Mouse (Mus musculus): ENCODE results near the gene Pmel. TPM values are rescaled to one million over a fixed set of nuclear protein-coding genes. Genes with fewer than 3 reads are reported as not detected.

Pmel gene
- polyA plus RNA-seq, 1 experiment from 2014 or later: 1.0 TPM

DNA sequence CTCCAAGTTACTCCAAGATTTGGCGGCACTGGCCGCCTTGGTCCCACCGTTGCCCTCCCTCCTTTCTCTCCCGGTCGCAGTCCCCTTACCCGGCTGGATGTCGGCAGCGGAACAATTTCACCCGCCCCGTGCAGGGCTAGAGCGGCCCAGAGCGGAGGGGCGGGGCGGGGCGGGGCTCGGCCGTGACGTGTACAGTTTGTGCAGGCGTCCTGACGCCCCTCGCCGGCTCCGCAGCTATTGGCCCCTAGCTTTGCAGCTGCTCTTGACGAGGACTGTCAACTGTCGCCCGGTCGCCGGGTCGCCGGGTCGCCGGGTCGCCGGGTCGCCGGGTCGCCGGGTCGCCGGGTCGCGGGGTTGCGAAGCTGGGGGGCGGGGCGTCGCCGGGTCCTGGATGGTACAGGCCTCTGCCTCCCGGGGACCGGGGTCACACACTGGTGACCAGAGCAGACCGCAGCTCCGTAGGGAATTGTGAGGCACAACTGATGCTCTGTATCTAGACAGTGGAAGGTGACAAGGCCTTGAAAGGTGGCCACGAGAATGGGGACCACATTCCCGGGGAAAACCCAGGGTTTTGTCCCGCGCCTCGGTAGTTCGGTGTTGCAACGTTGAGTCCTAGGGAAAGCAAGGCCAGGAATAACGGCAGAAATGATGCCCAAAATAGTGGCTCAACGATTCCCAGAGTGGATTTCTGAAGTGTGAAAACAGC is 30.1 kb upstream of the Pmel start, which contains the start of gene Suox:
Gene Suox, minus strand, starts transcription at position 311 of the 706 bp plus-strand sequence.
- peak within 1 kb of the TSS; percentile 78 for H3K4me2 ChIP-seq (replicated peaks)
- H3K27ac ChIP-seq: peak within 1 kb of the TSS; percentile 33
- WGBS: under 1% methylated on average over 60 of the region's 60 CpGs
- no peaks in the 10 kb centered on the region for H3K36me3 ChIP-seq
- H3K27me3 ChIP-seq (replicated peaks): no peaks in the 10 kb centered on the region
- peak within 1 kb of the TSS; percentile 61 for H3K4me3 ChIP-seq (replicated peaks)
- peak; percentile 90 for ATAC-seq
- peak within 1 kb of the TSS; percentile 57 for H3K9ac ChIP-seq
- peaks cover 9% of the 10 kb centered on the region for H3K4me1 ChIP-seq (replicated peaks)
- no peaks in the 10 kb centered on the region for H3K9me3 ChIP-seq

DNA sequence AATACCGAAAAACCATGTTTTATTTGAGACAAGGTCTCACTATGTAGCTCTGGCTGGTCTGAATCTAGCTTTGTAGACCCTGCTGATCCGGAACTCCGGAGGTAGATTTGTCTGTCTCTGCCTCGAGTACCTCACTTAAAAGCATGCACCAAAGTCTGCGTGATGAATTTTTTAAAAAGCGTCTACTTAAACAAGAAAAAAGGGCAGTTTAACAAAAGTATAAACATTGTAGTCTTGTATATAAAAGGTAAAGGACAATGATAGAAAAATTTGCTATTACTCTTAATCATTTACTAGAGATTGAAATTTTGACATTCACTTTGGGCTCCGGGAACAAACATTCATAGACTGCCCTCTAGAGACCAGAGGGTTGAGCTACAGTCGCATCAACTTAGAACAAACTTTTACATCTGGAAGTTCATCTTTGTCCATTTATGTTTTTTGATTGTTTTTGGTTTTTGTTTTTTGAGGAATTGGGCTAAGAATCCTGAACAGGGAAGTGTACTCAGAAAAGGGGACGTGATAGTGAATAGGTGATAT is 29.5 kb upstream of the Pmel start:
- Histone ChIP-seq H3K9ac (peak overlapping the region; percentile 57), H3K4me3 (replicated peaks) (peak overlapping the region; percentile 61), H3K36me3 (no peaks in the 10 kb centered on the region), H3K4me2 (replicated peaks) (peak overlapping the region; percentile 78), H3K27me3 (replicated peaks) (no peaks in the 10 kb centered on the region), H3K9me3 (no peaks in the 10 kb centered on the region), H3K4me1 (replicated peaks) (peaks cover 8% of the 10 kb centered on the region), H3K27ac (peak overlapping the region; percentile 33)
- ATAC-seq: no peak
- WGBS: 2% methylated on average over 9 of the region's 9 CpGs

DNA sequence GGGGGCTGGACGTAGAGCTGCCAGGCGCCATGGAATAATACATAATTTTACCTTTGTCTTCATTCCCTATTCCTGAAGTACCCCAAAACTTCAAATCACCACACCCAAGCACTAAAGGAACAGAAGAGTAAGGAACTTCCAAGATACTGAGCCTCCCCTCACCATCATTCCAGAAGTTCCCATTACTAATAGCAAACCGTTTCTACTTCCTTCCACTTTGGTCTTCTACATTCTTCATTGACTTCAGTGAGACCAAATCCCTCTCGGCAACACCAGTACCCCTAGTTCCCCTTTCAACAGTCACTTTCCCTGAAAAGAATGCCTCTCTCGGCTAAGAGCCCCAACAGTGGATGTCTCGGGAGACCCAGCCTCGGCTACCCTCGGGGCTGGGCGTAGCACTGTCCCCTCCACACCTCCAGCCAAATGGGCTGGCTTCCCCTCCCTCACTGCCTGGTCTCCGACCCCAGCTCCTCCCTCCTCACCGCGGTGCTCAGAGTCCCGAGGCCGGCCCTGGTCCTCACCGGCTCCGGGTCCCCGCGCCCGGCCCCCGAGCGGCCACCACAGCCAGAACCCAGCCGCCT is 8.5 kb upstream of the Pmel start:
- Histone ChIP-seq H3K4me1 (replicated peaks) (no peaks in the 10 kb centered on the region), H3K27ac (peak overlapping the region; percentile 98), H3K9ac (peak overlapping the region; percentile 94), H3K27me3 (replicated peaks) (no peaks in the 10 kb centered on the region), H3K9me3 (no peaks in the 10 kb centered on the region), H3K4me2 (replicated peaks) (peak overlapping the region; percentile 57), H3K36me3 (peaks cover 20% of the 10 kb centered on the region), H3K4me3 (replicated peaks) (peak overlapping the region; percentile 79)
- ATAC-seq: no peak
- WGBS: 2% methylated on average over 22 of the region's 22 CpGs

DNA sequence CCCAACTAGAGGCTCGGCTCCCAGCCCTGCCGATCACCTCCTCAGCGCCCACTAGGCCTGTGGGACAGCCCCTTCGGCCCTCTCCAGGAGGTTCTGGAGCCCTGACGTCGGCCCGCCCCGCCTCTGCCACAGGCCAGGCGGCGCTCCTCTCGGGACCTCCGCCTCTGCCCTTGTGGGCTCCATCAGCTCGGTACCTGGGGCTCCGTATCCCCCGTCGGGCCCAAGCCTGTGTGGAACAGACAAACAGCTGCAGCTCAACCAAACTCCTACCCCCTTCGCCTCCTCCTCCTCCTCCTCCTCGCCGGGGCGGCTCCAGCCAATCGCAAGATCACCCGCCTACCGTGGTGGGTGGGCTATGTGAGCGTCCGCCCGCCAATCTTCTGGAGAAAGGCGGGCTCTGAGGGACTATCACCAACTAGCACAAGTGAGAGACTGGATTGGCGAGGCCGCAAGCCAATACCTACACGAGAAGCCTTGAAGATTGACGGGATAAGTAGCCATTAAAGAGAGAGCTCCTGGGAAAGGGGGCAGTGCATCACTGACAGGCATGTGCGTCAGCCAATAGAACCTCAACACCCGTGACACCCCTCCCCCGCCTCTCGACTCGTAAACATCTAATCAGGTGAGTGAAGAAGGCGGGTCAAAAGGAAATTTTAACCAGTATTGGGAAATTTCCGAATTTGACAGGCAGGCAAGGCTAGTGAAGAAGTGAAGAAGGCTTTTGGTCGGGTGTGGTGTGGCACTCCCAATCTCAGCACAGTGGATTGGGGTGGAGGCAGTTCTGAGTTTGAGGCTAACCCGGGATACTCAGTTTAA is 7.8 kb upstream of the Pmel start, which contains the start of gene Rab5b:
Gene Rab5b, minus strand, starts transcription at position 273 of the 816 bp plus-strand sequence.
- Histone ChIP-seq H3K36me3 (peaks cover 26% of the 10 kb centered on the region), H3K4me2 (replicated peaks) (peak within 1 kb of the TSS; percentile 64), H3K27ac (peak within 1 kb of the TSS; percentile 98), H3K9me3 (no peaks in the 10 kb centered on the region), H3K4me3 (replicated peaks) (peak within 1 kb of the TSS; percentile 79), H3K27me3 (replicated peaks) (no peaks in the 10 kb centered on the region), H3K9ac (peak within 1 kb of the TSS; percentile 94), H3K4me1 (replicated peaks) (no peaks in the 10 kb centered on the region)
- peak; percentile 99 for ATAC-seq
- under 1% methylated on average over 40 of the region's 40 CpGs for WGBS

DNA sequence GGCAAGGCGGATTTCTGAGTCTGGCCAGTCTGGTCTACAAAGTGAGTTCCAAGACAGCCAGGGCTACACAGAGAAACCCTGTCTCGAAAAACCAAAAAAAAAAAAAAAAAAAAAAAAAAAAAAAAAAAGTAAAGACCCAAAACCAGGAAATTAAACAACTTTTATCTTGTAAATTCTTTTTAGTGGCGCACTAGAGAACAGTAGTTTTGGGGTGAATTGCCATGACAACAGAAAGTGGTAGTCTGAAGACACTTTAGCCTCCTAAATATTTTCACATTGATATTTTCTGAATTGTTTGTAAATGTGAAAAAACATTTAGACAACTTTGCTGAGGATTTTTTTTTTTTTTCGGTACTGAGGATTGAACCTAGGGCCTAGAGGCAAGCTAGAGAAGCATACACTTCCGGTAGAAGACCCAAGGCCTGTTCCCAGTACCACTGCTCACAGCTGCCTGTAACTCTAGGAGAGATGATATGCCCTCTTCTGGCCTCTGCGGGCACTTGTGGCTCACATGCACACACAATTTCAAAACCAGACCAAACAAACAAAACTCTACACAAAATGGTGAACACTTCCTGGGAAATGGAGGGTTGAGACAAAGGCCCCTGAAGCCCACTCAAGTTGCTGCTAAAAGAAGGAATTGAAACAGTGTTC is 6.8 kb upstream of the Pmel start:
- ATAC-seq: no peak
- H3K4me2 ChIP-seq (replicated peaks): peak overlapping the region; percentile 64; the same call in 1 of the 2 replicates
- WGBS: 80% methylated on average over 6 of the region's 6 CpGs
- peaks cover 33% of the 10 kb centered on the region for H3K36me3 ChIP-seq
- H3K4me1 ChIP-seq (replicated peaks): 0 out of 2 replicates have a peak, but pooled peaks cover 2% of the 10 kb centered on the region
- no peaks in the 10 kb centered on the region for H3K27me3 ChIP-seq (replicated peaks)
- no peak overlapping the region for H3K9ac ChIP-seq
- H3K4me3 ChIP-seq (replicated peaks): peak overlapping the region; percentile 33; the same call in 1 of the 2 replicates
- H3K27ac ChIP-seq: no peak overlapping the region
- H3K9me3 ChIP-seq: no peaks in the 10 kb centered on the region

DNA sequence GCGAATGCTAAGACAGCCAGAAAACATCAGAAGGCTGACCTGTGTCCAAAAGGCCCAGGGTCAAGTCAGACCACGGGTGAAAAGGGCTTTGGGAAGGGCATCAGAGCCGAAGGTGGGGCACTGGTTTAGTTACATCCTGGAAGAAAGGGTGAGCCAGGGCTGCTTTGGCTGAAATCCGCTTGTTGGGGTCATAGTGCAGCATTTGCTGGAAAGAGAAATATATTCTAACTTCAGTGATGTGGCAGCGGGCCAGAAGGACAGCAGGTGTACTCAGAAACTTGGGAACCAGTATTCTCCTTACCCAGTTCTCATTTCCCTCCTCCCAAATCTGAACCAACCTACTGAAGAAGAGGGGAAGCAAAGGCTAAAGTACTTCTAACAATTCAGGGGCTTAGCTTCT is 5.0 kb upstream of the Pmel start:
- Histone ChIP-seq H3K27me3 (replicated peaks) (no peaks in the 10 kb centered on the region), H3K9me3 (no peaks in the 10 kb centered on the region), H3K36me3 (peaks cover 39% of the 10 kb centered on the region), H3K4me2 (replicated peaks) (no peak overlapping the region), H3K27ac (no peak overlapping the region), H3K4me1 (replicated peaks) (peaks cover 16% of the 10 kb centered on the region), H3K4me3 (replicated peaks) (no peak overlapping the region), H3K9ac (no peak overlapping the region)
- 78% methylated on average over 5 of the region's 5 CpGs for WGBS
- no peak for ATAC-seq

DNA sequence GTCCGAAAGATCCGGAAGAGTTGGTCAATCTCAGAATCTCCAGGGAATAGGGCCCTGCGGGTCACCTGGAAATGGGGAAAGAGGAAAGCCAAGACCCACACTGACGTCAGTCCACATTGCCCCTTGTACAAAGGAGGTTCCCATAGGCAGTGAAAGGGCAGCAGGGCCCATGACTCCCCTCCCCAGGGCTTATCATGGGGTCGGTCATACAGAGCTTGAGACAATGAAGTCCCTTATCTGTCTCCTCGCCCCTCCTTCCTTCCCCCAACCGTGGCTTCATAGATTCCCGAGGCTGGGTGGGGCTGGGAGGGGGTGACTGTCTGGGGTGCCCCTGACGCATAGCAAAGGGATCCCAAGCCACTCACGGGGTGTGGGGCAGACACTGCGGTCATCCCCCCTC is 4.4 kb upstream of the Pmel start:
- Histone ChIP-seq H3K27ac (no peak overlapping the region), H3K4me3 (replicated peaks) (no peak overlapping the region), H3K4me1 (replicated peaks) (peaks cover 16% of the 10 kb centered on the region), H3K9ac (no peak overlapping the region), H3K4me2 (replicated peaks) (no peak overlapping the region), H3K9me3 (no peaks in the 10 kb centered on the region), H3K27me3 (replicated peaks) (no peaks in the 10 kb centered on the region), H3K36me3 (peaks cover 39% of the 10 kb centered on the region)
- WGBS: 62% methylated on average over 11 of the region's 11 CpGs
- no peak for ATAC-seq

- ATAC-seq: no peak
- no peak overlapping the region for H3K4me3 ChIP-seq (replicated peaks)
- H3K9ac ChIP-seq: no peak overlapping the region
- no peaks in the 10 kb centered on the region for H3K27me3 ChIP-seq (replicated peaks)
- WGBS: 93% methylated on average over 5 of the region's 5 CpGs
- no peak overlapping the region for H3K4me2 ChIP-seq (replicated peaks)
- H3K9me3 ChIP-seq: no peaks in the 10 kb centered on the region
- no peak overlapping the region for H3K27ac ChIP-seq
- peaks cover 39% of the 10 kb centered on the region for H3K36me3 ChIP-seq
- H3K4me1 ChIP-seq (replicated peaks): peaks cover 20% of the 10 kb centered on the region
Observed at GRCm38 (mm10) chr10:128700712-128701111, 3.3 kb upstream of the Pmel start.

DNA sequence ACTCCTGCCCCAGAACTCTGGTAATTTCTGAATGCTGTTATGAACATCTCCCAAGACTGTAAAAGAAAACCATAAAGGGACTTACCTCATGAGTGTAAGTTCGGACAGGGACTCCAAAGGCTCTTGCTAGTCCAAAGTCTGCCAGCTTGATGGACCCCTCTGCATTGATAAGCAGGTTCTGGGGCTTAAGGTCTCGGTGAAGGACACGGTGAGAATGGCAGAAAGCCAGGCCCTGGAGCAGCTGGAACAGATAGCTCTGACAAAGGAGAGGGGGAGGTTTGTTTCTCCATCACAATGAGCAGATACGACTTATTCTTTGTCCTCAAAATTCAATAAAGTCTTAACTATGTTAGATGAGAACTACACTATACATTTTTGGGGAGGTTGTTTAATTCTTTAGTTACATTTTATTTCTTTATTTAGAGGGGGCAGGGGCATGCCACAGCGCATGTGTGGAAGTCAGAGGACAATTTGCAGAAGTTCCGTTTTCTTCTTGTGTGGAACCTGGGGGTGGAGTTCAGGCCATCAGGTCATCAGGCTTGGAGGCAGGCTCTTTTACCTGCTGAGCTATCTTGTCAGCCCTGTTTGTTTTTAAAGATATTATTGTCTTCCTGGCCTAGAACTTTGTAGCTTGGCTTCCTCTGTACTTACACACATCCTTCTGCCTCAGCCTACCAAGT is 1.5 kb upstream of the Pmel start:
- peaks cover 39% of the 10 kb centered on the region for H3K36me3 ChIP-seq
- WGBS: 64% methylated on average over 6 of the region's 6 CpGs
- H3K27me3 ChIP-seq (replicated peaks): no peaks in the 10 kb centered on the region
- no peak overlapping the region for H3K4me2 ChIP-seq (replicated peaks)
- no peak overlapping the region for H3K9ac ChIP-seq
- no peaks in the 10 kb centered on the region for H3K9me3 ChIP-seq
- no peak overlapping the region for H3K4me3 ChIP-seq (replicated peaks)
- peaks cover 20% of the 10 kb centered on the region for H3K4me1 ChIP-seq (replicated peaks)
- ATAC-seq: no peak
- H3K27ac ChIP-seq: no peak overlapping the region

GRCm38 (mm10) chr10:128704491-128705316 is 709 bp downstream of the Pmel start, which contains the start of gene Cdk2:
Gene Cdk2 (minus strand): TSS chr10:128705031.
- peak within 1 kb of the TSS; percentile 98 for H3K27ac ChIP-seq
- peak within 1 kb of the TSS; percentile 63 for H3K4me2 ChIP-seq (replicated peaks)
- H3K4me1 ChIP-seq (replicated peaks): peaks cover 20% of the 10 kb centered on the region
- H3K36me3 ChIP-seq: peaks cover 25% of the 10 kb centered on the region
- peak within 1 kb of the TSS; percentile 90 for H3K4me3 ChIP-seq (replicated peaks)
- H3K9ac ChIP-seq: peak within 1 kb of the TSS; percentile 81
- H3K27me3 ChIP-seq (replicated peaks): no peaks in the 10 kb centered on the region
- under 1% methylated on average over 62 of the region's 62 CpGs for WGBS
- ATAC-seq: peak; percentile 97
- H3K9me3 ChIP-seq: no peaks in the 10 kb centered on the region
